Mouse (Mus musculus) mouse embryonic stem cell (cell line): ENCODE measurements at regions not wholly inside any gene's neighbourhood (a gene's known extent, or its start where the extent isn't known, plus 50 kb on each side); places are given as distances from the start of the nearest gene placed in this dataset.

ENCODE experiments used
- in situ Hi-C, 2 experiments: fragments of 300-500 bp; cut with MboI; formaldehyde crosslinking; loops; 1 replicate in 1 of 2; 3 replicates in 1 of 2; pipeline ENCODE4 v1.14.3; 2019 to 2020; ENCODE audit warnings: low sequenced_read_pairs in 2 of 2, low pct_unique_long_range_greater_than_20kb in 1 of 2, mixed read lengths in 1 of 2; ENCODE audit not compliant: unreplicated experiment in 1 of 2

DNA sequence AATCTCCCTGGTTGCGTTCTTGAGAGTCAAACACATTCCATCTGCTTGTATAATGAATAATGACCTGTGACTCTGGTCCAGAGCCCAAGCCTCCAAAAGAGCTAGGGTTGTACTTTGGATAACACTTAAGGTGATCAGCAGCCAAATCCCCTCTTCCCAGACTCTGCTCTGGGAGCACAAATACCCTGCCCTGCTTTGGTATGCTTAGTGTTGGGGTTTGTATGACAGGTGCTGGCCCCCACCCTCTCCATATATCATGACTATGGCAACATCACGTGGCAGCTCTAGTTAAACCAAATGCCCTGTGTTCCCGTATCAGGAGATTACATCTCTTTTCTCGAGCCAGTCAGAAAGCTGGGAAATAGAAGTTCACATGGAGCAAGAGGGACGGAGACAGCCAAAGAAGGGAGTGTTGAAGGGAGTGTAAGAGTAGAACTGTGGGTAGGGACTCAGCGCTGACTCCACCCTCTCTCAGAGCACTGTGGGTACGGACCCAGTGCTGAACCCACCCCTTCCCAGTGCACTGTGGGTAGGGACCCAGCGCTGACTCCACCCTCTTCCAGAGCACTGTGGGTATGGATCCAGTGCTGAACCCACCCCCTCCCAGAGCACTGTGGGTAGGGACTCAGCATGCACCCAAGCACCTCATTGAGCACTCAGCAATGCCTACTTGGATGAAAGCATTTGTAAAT is 387.4 kb upstream of the Kazn start:
- in situ Hi-C loops, result no loop called here

GRCm38 (mm10) chr4:142625456-142625855 is 386.3 kb upstream of the Kazn start:
- in situ Hi-C loops, result no loop called here

- in situ Hi-C loops, result no loop called here
Observed at GRCm38 (mm10) chr4:142622151-142622861, 383.1 kb upstream of the Kazn start.

GRCm38 (mm10) chr4:142619396-142619795 is 380.2 kb upstream of the Kazn start:
- in situ Hi-C loops, result loop anchor here in 1 of 2 experiments (5.0 kb wide), 1 partner anchor 263 kb away; no protein-coding TSS in a partner anchor

DNA sequence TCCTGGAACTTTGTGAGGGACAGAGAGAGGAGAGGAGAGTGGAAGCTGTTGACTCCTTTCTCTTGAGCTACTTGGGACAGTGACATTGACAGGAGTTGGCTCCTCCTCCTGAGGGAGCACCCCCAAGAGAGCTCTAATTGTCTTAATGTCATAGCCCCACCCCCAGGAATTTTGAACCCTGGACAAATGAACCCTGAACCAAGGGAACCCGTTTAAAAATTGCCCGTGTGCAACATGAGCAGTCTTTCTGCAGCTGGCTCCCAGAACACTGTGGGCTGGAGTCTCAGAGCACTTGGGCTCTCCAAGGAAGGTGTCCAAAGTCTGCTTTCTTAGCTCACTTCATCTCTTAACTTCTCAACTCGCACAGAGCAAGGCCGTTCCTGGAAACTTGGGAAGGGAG is 379.6 kb upstream of the Kazn start:
- in situ Hi-C loops, result loop anchor here in 1 of 2 experiments (5.0 kb wide), 1 partner anchor 264 kb away; no protein-coding TSS in a partner anchor

- in situ Hi-C loops, result loop anchor here in 1 of 2 experiments (5.0 kb wide), 1 partner anchor 265 kb away; no protein-coding TSS in a partner anchor
Observed at GRCm38 (mm10) chr4:142617676-142618075, 378.5 kb upstream of the Kazn start.

- in situ Hi-C loops, result loop anchor here in 1 of 2 experiments (5.0 kb wide), 1 partner anchor 265 kb away; no protein-coding TSS in a partner anchor
Observed at GRCm38 (mm10) chr4:142616901-142617300, 377.7 kb upstream of the Kazn start.

DNA sequence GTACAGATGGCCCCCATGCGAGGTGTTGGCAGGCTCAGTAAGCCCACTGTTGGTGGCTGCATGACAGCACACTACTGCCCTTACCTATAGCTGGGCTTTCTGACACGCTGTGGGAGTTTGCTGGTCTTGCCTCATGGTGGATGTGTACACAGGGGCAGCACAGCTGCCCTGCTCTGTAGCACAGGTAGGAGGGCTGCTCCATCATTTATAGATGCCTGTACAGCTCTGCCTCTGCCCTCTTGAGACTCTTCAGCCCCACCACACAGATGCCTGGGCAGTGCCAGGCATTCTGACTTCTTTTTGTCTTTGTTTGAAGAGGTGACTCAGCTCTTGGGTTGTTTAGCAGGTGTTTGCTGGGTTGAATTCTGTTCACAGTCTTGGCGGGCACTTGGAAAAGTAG is 365.9 kb upstream of the Kazn start:
- in situ Hi-C loops, result no loop called here

GRCm38 (mm10) chr4:142597214-142597613 is 358.0 kb upstream of the Kazn start:
- in situ Hi-C loops, result no loop called here

- in situ Hi-C loops, result no loop called here
Observed at GRCm38 (mm10) chr4:142589084-142589741, 350.0 kb upstream of the Kazn start.

DNA sequence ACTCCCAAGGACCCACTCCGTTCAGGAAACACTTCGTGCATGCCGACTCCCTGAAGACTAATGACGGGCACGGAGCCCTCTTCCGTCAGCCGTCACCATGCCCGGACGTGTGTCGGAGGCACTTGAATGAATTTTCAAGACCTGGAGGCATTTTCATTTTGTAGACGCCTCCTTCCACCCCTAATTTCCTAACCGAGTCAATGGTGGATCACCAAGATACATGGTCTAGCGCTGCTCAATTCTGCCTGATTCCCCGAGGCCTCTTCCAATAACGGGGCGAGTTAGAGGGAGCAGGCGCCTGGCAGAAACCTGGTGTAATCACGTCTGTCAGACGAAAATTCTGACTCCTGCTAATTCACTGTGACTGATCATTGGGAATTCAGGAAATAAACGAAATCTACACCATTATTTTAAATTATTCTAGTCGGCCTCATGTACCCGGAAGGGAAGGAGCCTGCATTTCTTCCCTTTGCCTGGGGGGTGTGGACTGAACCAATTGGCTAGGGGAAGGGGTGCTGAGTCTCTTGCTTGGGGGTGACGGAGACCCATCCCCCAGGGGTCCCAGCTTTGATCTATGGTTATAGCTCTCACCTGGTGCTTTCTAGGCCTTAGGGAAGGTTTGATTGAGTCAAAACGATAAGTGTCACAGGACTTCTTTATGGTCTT is 349.4 kb upstream of the Kazn start:
- in situ Hi-C loops, result no loop called here

DNA sequence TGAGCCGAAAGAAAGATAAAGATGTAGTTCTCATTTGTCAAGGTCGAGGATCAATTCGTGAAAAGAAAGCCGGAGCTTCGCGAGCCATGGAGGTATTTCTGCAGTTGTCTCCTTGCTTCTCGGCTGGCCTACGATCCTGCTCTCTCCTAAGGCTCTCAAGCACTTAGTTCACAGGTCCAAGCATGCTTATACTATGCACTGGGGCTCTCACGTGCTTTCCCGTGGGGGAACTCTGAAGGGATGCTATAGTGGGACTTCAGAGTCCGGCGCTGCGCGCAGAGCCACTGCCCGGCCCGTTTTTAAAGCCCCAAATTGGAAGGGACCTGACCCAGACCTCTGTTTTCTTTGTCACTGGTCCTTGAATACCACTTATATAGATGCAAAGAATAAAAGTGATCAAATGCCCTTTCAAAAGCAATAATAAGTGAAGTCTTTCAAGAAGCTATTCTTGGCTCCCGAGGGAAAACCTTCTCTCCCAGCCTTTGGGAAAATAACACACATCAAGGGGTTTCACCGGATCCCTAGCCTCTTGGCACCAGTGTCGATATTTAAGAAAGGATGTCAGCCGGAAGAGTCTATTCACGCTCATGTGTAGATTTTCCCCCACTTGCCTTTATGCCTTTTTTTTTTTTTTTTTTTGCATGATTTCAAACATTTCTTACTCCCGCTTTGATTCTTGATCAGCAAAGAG is 348.3 kb upstream of the Kazn start:
- in situ Hi-C loops, result no loop called here

DNA sequence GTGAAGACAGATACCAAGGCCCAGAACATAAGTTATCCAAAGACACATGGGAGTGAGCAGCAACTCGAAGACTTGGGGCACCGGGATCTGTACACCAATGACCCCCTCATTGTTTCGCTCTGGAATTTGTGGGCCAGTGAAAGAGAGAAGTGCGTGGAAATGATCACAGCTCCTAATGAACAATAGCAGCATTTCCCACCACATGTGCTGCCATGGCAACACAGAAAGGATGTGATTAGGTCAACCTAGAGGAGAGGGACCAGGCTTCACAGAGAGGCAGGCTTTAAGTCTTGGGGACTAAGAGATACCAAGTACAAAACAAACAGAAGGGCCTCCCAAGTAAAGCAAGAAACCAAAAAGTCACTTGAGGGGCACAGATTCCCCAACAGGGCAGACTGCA is 339.3 kb upstream of the Kazn start:
- in situ Hi-C loops, result no loop called here

DNA sequence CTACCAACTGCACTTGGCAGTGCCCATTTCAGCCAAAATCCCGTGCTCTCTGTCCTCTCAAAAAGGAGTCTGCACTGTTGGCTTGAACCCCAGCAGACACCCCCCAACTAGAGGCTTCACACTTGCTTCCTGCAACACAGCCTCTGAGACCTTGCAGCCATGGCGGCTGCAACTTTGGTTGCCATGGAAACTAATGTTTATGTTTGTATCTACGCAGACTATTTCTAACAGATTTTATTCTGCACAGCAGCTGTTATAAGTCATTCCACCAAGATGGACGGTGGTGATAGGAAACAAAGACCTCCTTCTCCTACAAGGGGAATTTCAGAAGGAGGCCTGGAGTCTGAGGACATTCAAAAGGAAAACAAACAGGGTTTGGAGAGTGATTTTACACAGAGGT is 338.3 kb upstream of the Kazn start:
- in situ Hi-C loops, result no loop called here

GRCm38 (mm10) chr4:142574528-142574927 is 335.3 kb upstream of the Kazn start:
- in situ Hi-C loops, result no loop called here

GRCm38 (mm10) chr4:142570712-142571111 is 331.5 kb upstream of the Kazn start:
- in situ Hi-C loops, result no loop called here

DNA sequence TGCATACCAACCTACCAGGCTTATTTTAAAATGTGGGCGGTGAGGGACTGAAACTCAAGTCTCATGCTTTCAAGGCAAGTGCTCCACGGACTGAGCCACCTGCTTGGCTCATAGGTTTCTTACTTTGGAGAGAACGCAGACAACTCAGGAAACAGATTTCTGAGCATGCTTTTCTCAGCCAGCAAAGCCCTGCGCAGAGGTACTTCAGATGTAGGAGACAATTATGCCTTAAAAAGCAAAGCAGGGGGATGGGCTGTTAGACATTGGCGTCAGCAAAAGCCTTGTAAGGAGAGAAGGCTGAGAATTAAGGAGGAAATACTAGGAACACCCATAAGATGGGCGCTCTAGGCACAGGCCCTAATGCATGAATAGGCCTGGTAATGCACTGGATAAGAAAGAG is 329.4 kb upstream of the Kazn start:
- in situ Hi-C loops, result no loop called here

DNA sequence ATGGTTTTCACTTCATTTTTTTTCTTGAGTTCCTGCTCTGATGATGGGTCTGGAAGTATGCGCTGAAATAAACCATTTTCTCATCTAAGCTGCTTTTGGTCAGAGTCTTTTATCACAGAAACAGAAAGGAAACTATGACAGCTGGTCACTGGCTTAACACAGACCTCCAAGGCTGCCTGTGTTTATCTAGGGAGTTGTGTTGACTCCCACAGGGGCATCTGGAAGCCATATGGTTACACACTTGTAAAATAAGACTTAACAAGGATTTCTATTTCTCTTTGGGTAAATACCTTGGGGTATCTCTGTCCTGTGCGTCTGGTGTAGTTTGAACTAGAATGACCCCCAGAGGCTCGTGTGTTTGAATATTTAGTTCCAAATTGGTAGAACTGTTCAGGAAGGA is 315.5 kb upstream of the Kazn start:
- in situ Hi-C loops, result no loop called here
